Mouse (Mus musculus): ENCODE measurements around the gene Usp47.
A peak's percentile ranks its signal among the peaks of the same experiment; 100 is the strongest.

Gene Usp47

GRCm38 (mm10) chr7:112123612-112124011, 100.3 kb downstream of the Usp47 start:
- no peak for DNase-seq

- DNase-seq: peak in 1 of 2 experiments; percentile 19
These were observed 102.4 kb downstream of the Usp47 start for GRCm38 (mm10) chr7:112125625-112126260.

GRCm38 (mm10) chr7:112127085-112127637, 103.9 kb downstream of the Usp47 start:
- peak in 1 of 2 experiments; percentile 22 for DNase-seq

GRCm38 (mm10) chr7:112127954-112128353, 104.7 kb downstream of the Usp47 start:
- DNase-seq: peak in 1 of 2 experiments; percentile 37

- peak; percentile 70 to 81 for DNase-seq
These were observed 105.5 kb downstream of the Usp47 start for GRCm38 (mm10) chr7:112128810-112129209.

GRCm38 (mm10) chr7:112129851-112130250, 106.5 kb downstream of the Usp47 start:
- DNase-seq: peak in 1 of 2 experiments; percentile 35

- DNase-seq: peak in 1 of 2 experiments; percentile 8
These were observed 107.4 kb downstream of the Usp47 start for GRCm38 (mm10) chr7:112130660-112131059.

- DNase-seq: no peak
These were observed 108.7 kb downstream of the Usp47 start for GRCm38 (mm10) chr7:112132005-112132404.

GRCm38 (mm10) chr7:112133277-112133676, 110.0 kb downstream of the Usp47 start:
- no peak for DNase-seq

GRCm38 (mm10) chr7:112135161-112135560, 111.9 kb downstream of the Usp47 start:
- DNase-seq: no peak

- no peak for DNase-seq
These were observed 113.2 kb downstream of the Usp47 start for GRCm38 (mm10) chr7:112136537-112136936.

GRCm38 (mm10) chr7:112138168-112138508, 114.8 kb downstream of the Usp47 start:
- DNase-seq: no peak

- DNase-seq: peak; percentile 61 to 79
These were observed 115.5 kb downstream of the Usp47 start for GRCm38 (mm10) chr7:112138509-112139405.

GRCm38 (mm10) chr7:112140725-112141124, 117.4 kb downstream of the Usp47 start:
- DNase-seq: no peak

GRCm38 (mm10) chr7:112142616-112143015, 119.3 kb downstream of the Usp47 start:
- no peak for DNase-seq

GRCm38 (mm10) chr7:112143090-112143500, 119.8 kb downstream of the Usp47 start:
- DNase-seq: no peak

- DNase-seq: peak; percentile 30 to 57
These were observed 120.7 kb downstream of the Usp47 start for GRCm38 (mm10) chr7:112143978-112144377.

- DNase-seq: no peak
These were observed 121.4 kb downstream of the Usp47 start for GRCm38 (mm10) chr7:112144646-112145179.

- peak; percentile 45 to 54 for DNase-seq
These were observed 124.7 kb downstream of the Usp47 start for GRCm38 (mm10) chr7:112147979-112148378.

GRCm38 (mm10) chr7:112149113-112149512, 125.8 kb downstream of the Usp47 start:
- no peak for DNase-seq

- DNase-seq: no peak
These were observed 131.1 kb downstream of the Usp47 start for GRCm38 (mm10) chr7:112154445-112154844.

- no peak for DNase-seq
These were observed 131.9 kb downstream of the Usp47 start for GRCm38 (mm10) chr7:112155194-112155593.

- DNase-seq: peak; percentile 24 to 37
These were observed 134.4 kb downstream of the Usp47 start for GRCm38 (mm10) chr7:112157584-112158315.
